In the genomic region with DNA sequence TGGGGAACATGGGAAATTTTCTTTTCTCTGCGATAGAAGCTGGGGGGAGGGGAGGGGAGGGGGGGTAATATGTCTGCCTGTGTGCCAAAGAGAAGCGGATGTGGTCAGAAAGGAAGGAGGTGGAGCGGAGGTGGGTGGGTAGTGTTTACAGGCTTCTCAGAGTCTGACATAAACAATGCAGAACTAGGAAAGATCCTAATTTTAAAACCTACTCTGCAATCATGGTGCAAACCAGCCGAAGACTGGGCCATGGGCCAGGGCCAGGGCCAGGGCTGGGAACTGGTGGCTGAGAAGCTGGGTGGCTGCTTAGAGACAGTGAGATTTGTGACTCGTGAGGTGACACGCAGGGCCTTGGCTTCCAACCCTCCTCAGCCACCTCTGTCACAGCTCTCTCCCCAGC, we compare ENCODE assay signal across 10 mouse cellular contexts.
DNase-seq lines count a peak whose midpoint lies in the region; ATAC-seq lines count a peak whose summit lies in the region.
"Had no signal": no experiment of that assay in that cellular context is flagged by ENCODE, and none has a peak within 500 bp of the region (broad histone marks: within the 10 kb centered on the region; RNA-seq: fewer than 3 reads in every experiment).

No protein-coding gene starts in this region.

- H3K27me3 ChIP-seq in heart, embryonic 12.5 days (replicated peaks): no peaks in the 10 kb centered on the region
- H3K27me3 ChIP-seq: embryonic facial prominence, embryonic 15.5 days had no signal

- no peak overlapping the region for H3K4me2 ChIP-seq in heart, embryonic 12.5 days
- H3K4me2 ChIP-seq: embryonic facial prominence, embryonic 15.5 days had no signal

- DNase-seq in heart, adult 18-20 months: peak; percentile 47 to 50
- peak; percentile 27 to 45 for DNase-seq in adrenal gland, postnatal 36 days
- DNase-seq in heart, postnatal 14 days: peak; percentile 16 to 18
- DNase-seq in gastrocnemius, postnatal 36 days: no peak
- DNase-seq in right cerebral cortex, postnatal 25 days: no peak
- no peak for DNase-seq in urinary bladder, postnatal 10 days (ENCODE audit: low spot score)

- ATAC-seq in heart, embryonic 12.5 days (ENCODE audit: insufficient number of reproducible peaks, low FRiP score): no peak
- ATAC-seq in monocyte, adult 5-6 weeks (replicated peaks; ENCODE audit: insufficient number of reproducible peaks, low FRiP score, low TSS enrichment, poor library complexity, severe bottlenecking): peak; percentile 24; the same call in 1 of the 2 replicates

- intact Hi-C loops in heart, postnatal 14 days (cut with DNase I): no loop called here
- intact Hi-C loops in gastrocnemius, postnatal 36 days (cut with DNase I): no loop called here

- H3K4me1 ChIP-seq in heart, embryonic 12.5 days (replicated peaks): no peaks in the 10 kb centered on the region

- H3K9me3 ChIP-seq in heart, embryonic 12.5 days (replicated peaks): no peaks in the 10 kb centered on the region
- H3K9me3 ChIP-seq: embryonic facial prominence, embryonic 15.5 days had no signal

- no peaks in the 10 kb centered on the region for H3K36me3 ChIP-seq in heart, embryonic 12.5 days
- H3K36me3 ChIP-seq: embryonic facial prominence, embryonic 15.5 days had no signal

- no peak overlapping the region for H3K27ac ChIP-seq in heart, embryonic 12.5 days (ENCODE audit: poor library complexity, severe bottlenecking)
- H3K27ac ChIP-seq: embryonic facial prominence, embryonic 15.5 days; macrophage had no signal

- H3K4me3 ChIP-seq in heart, embryonic 12.5 days: no peak overlapping the region
- H3K4me3 ChIP-seq: embryonic facial prominence, embryonic 15.5 days had no signal

- no peak overlapping the region for H3K9ac ChIP-seq in heart, embryonic 12.5 days
- H3K9ac ChIP-seq: embryonic facial prominence, embryonic 15.5 days had no signal

- WGBS in heart, embryonic 12.5 days: 62% methylated on average over 6 of the region's 6 CpGs

Comparison
In these comparisons a context has a peak if more than half of its experiments do, and no peak if none do; other contexts are left out.
1. DNase-seq: peak in heart, adult 18-20 months (2 of 2), adrenal gland, postnatal 36 days (2 of 2) and heart, postnatal 14 days (2 of 2); none in gastrocnemius, postnatal 36 days (0 of 2), right cerebral cortex, postnatal 25 days (single experiment) and urinary bladder, postnatal 10 days (single experiment).